Mouse (Mus musculus) megakaryocyte, embryonic 14.5 days (primary cell): ENCODE results near the gene Styx.

Experiments
- FLI1 ChIP-seq: IDR thresholded peaks from 2 replicates; pipeline ENCODE4 v1.6.1; 2012; ENCODE audit warnings: low read length, inconsistent platforms, mixed read lengths
- GATA1 ChIP-seq: IDR thresholded peaks from 3 replicates; pipeline ENCODE4 v1.6.1; 2012; ENCODE audit warnings: mixed read lengths, low read length, inconsistent platforms, borderline replicate concordance

GRCm38 (mm10) chr14:45403651-45404050 lies 52.8 kb downstream of the Styx start:
- TF ChIP-seq GATA1, result no peak
- TF ChIP-seq FLI1, result no peak
